Mouse (Mus musculus): Measurements from ENCODE around the gene Ttc32.

DNA sequence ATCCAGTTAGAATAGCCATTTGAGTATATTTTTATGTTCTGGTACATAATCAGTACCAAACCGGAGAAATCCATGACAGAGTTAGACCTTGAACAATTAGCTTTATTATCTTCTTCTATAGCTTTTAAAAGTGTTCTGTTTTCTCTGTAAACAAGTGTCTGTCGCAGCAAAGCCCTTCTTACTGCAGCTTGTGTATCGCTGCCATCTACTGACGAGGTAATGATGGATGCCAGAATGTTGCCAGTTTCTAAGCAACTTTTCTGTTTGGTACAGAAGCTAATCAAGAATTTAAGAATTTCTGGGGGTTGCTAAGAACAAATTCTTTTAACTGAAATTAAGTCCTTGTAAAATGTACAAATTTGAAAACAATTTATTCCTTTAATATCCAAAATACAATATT is 6.8 kb upstream of the Ttc32 start:
- TF ChIP-seq CTCF (IDR thresholded peaks at IDR 0.05; ENCODE audit: low read depth, low read length): no peak
- TF ChIP-seq TAL1 (conservative IDR thresholded peaks at IDR 0.05; ENCODE audit: low read depth, low read length): no peak
- no peak for TF ChIP-seq GATA1 (IDR thresholded peaks at IDR 0.05; ENCODE audit: borderline replicate concordance, low read length)
- no peak for TF ChIP-seq POLR2AphosphoS5 (IDR thresholded peaks at IDR 0.05; ENCODE audit: insufficient replicate concordance, low read depth, low read length)

Measured in G1E (cell line).